Mouse (Mus musculus) lung, adult 2 months (tissue): ENCODE results near the gene Usp46.

Source experiments
- CTCF ChIP-seq: fragments of 200-500 bp; IDR thresholded peaks from 2 replicates; pipeline ENCODE4 v1.5.1; 2011; ENCODE audit warnings: mild to moderate bottlenecking, low read length, control low read depth; ENCODE audit not compliant: insufficient read depth
- POLR2A ChIP-seq: fragments of 200-500 bp; IDR thresholded peaks from 2 replicates; pipeline ENCODE4 v1.6.1; 2011; ENCODE audit warnings: low read depth, mild to moderate bottlenecking, control low read depth, low read length, borderline replicate concordance; ENCODE audit errors: extremely low read depth

- TF ChIP-seq CTCF = no peak
- TF ChIP-seq POLR2A = no peak
Observed at GRCm38 (mm10) chr5:74042796-74043340, 25.4 kb downstream of the Usp46 start.
